Mouse (Mus musculus) intestine, postnatal 0 days (tissue): ENCODE measurements around the gene Mttp. TPM values are rescaled to one million over a fixed set of nuclear protein-coding genes. Genes with fewer than 3 reads are reported as not detected.

Source experiments
- ATAC-seq: fragments of 200-750 bp; cut with Nextera tagmentation; 2 replicates; pipeline ENCODE4 v1.8.0; 2017; ENCODE audit warnings: mild to moderate bottlenecking, moderate TSS enrichment, moderate library complexity
- H3K27ac ChIP-seq: fragments of 300-500 bp; sonication (generic); 2 replicates; pipeline ENCODE4 v1.5.1; 2014; ENCODE audit warnings: mild to moderate bottlenecking, low read depth, low read length, moderate library complexity
- H3K27me3 ChIP-seq: fragments of 300-500 bp; sonication (generic); replicated peaks from 2 replicates; pipeline ENCODE4 v1.6.1; 2014; ENCODE audit warnings: low read length, mixed read lengths; ENCODE audit not compliant: control insufficient read depth, insufficient read depth
- H3K36me3 ChIP-seq: fragments of 300-500 bp; sonication (generic); 2 replicates; pipeline ENCODE4 v1.6.1; 2014; ENCODE audit warnings: mild to moderate bottlenecking, moderate library complexity; ENCODE audit not compliant: control insufficient read depth, insufficient read depth
- H3K4me1 ChIP-seq: fragments of 300-500 bp; sonication (generic); replicated peaks from 2 replicates; pipeline ENCODE4 v1.6.1; 2014; ENCODE audit warnings: antibody characterized with exemption, low read length, mixed read lengths; ENCODE audit not compliant: control insufficient read depth, insufficient read depth
- H3K4me2 ChIP-seq: fragments of 300-500 bp; sonication (generic); replicated peaks from 2 replicates; pipeline ENCODE4 v1.6.1; 2014; ENCODE audit warnings: low read depth, mild to moderate bottlenecking, moderate library complexity
- H3K4me3 ChIP-seq: fragments of 300-500 bp; sonication (generic); 2 replicates; pipeline ENCODE4 v1.5.1; 2014; ENCODE audit warnings: low read depth, low read length
- H3K9ac ChIP-seq: fragments of 300-500 bp; sonication (generic); 2 replicates; pipeline ENCODE4 v1.6.1; 2014; ENCODE audit warnings: mild to moderate bottlenecking, low read depth, low read length
- H3K9me3 ChIP-seq: fragments of 300-500 bp; sonication (generic); 2 replicates; pipeline ENCODE4 v1.6.1; 2016; ENCODE audit warnings: mixed run types; ENCODE audit not compliant: control insufficient read depth
- CTCF ChIP-seq: sonication (generic); IDR thresholded peaks from 2 replicates; pipeline ENCODE4 v1.5.1; 2016; ENCODE audit warnings: low read depth, mild to moderate bottlenecking, control low read depth, antibody characterized with exemption, moderate library complexity
- WGBS: fragments of 180-500 bp; shearing (Covaris S2); extraction: QIAGEN DNeasy Blood & Tissue Kit; methylation state at CpG from one replicate; pipeline ENCODE4 v1.1.7; 2014; 5-methylcytosine and 5-hydroxymethylcytosine counted together
- polyA plus RNA-seq: library from polyadenylated mRNA; unstranded; fragments of >200 nt; fragmentation: Nextera tagmentation; extraction: Ambion mirVana; gene quantifications from 2 replicates; pipeline ENCODE4 v1.2.1, GENCODE M21; 2015

Gene Mttp
- polyA plus RNA-seq, 1 experiment from 2014 or later: 998 TPM

- H3K9ac ChIP-seq: no peak overlapping the region
- ATAC-seq: no peak
- no peak overlapping the region for H3K4me3 ChIP-seq
- H3K4me2 ChIP-seq: no peak overlapping the region
- H3K9me3 ChIP-seq: no peaks in the 10 kb centered on the region
- 62% methylated on average over 1 of the region's 1 CpGs for WGBS
- no peaks in the 10 kb centered on the region for H3K4me1 ChIP-seq
- TF ChIP-seq CTCF: no peak
- no peak overlapping the region for H3K27ac ChIP-seq
- H3K36me3 ChIP-seq: no peaks in the 10 kb centered on the region
- no peaks in the 10 kb centered on the region for H3K27me3 ChIP-seq
These were observed 66.1 kb downstream of the Mttp start for GRCm38 (mm10) chr3:138078701-138079100.

- Histone ChIP-seq H3K9me3 (no peaks in the 10 kb centered on the region), H3K4me1 (no peaks in the 10 kb centered on the region), H3K4me2 (no peak overlapping the region), H3K27ac (no peak overlapping the region), H3K27me3 (no peaks in the 10 kb centered on the region), H3K36me3 (no peaks in the 10 kb centered on the region), H3K9ac (no peak overlapping the region), H3K4me3 (no peak overlapping the region)
- no peak for ATAC-seq
- no peak for TF ChIP-seq CTCF
- 76% methylated on average over 11 of the region's 11 CpGs for WGBS
These were observed 67.1 kb downstream of the Mttp start for GRCm38 (mm10) chr3:138077476-138078340.

GRCm38 (mm10) chr3:138075209-138075608 is 69.6 kb downstream of the Mttp start:
- Histone ChIP-seq H3K9ac (no peak overlapping the region), H3K4me2 (no peak overlapping the region), H3K36me3 (no peaks in the 10 kb centered on the region), H3K9me3 (no peaks in the 10 kb centered on the region), H3K27ac (no peak overlapping the region), H3K4me3 (no peak overlapping the region), H3K4me1 (no peaks in the 10 kb centered on the region), H3K27me3 (no peaks in the 10 kb centered on the region)
- ATAC-seq: no peak
- no peak for TF ChIP-seq CTCF
- WGBS: 72% methylated on average over 8 of the region's 8 CpGs

GRCm38 (mm10) chr3:138074214-138074613 is 70.6 kb downstream of the Mttp start:
- Histone ChIP-seq H3K4me2 (no peak overlapping the region), H3K4me1 (no peaks in the 10 kb centered on the region), H3K4me3 (no peak overlapping the region), H3K27ac (no peak overlapping the region), H3K9me3 (no peaks in the 10 kb centered on the region), H3K9ac (no peak overlapping the region), H3K36me3 (no peaks in the 10 kb centered on the region), H3K27me3 (no peaks in the 10 kb centered on the region)
- no peak for TF ChIP-seq CTCF
- 94% methylated on average over 1 of the region's 1 CpGs for WGBS
- ATAC-seq: no peak

GRCm38 (mm10) chr3:138071476-138072073 is 73.2 kb downstream of the Mttp start:
- H3K9me3 ChIP-seq: no peaks in the 10 kb centered on the region
- no peak overlapping the region for H3K9ac ChIP-seq
- WGBS: 89% methylated on average over 10 of the region's 10 CpGs
- no peak overlapping the region for H3K4me3 ChIP-seq
- ATAC-seq: no peak
- no peak overlapping the region for H3K4me2 ChIP-seq
- no peaks in the 10 kb centered on the region for H3K36me3 ChIP-seq
- no peaks in the 10 kb centered on the region for H3K27me3 ChIP-seq
- no peaks in the 10 kb centered on the region for H3K4me1 ChIP-seq
- no peak for TF ChIP-seq CTCF
- H3K27ac ChIP-seq: no peak overlapping the region

- Histone ChIP-seq H3K36me3 (no peaks in the 10 kb centered on the region), H3K4me1 (no peaks in the 10 kb centered on the region), H3K27me3 (no peaks in the 10 kb centered on the region), H3K27ac (no peak overlapping the region), H3K9me3 (no peaks in the 10 kb centered on the region), H3K4me3 (no peak overlapping the region), H3K9ac (no peak overlapping the region), H3K4me2 (no peak overlapping the region)
- no peak for TF ChIP-seq CTCF
- WGBS: 27% methylated on average over 1 of the region's 1 CpGs
- ATAC-seq: no peak
These were observed 73.8 kb downstream of the Mttp start for GRCm38 (mm10) chr3:138071004-138071403.
